Mouse (Mus musculus) CH12.LX (cell line): ENCODE results near the gene Uap1l1. TPM values are rescaled to one million over a fixed set of nuclear protein-coding genes. Genes with fewer than 3 reads are reported as not detected.

ENCODE experiments used
- DNase-seq: peaks from one replicate; pipeline ENCODE4 v3.0.0-alpha.2; 2013; ENCODE audit errors: extremely low read depth
- H3K27ac ChIP-seq: 2 replicates; pipeline ENCODE4 v1.5.1; 2012; ENCODE audit warnings: low read depth, mild to moderate bottlenecking, control low read depth, moderate library complexity; ENCODE audit not compliant: insufficient read depth
- H3K27me3 ChIP-seq: replicated peaks from 2 replicates; pipeline ENCODE3; 2012; ENCODE audit warnings: inconsistent platforms
- H3K36me3 ChIP-seq, 2 experiments: replicated peaks in 1 of 2; 2 replicates each; pipeline versions ENCODE3 to v1.6.1; 2012; ENCODE audit warnings: inconsistent platforms in 1 of 2, low read length in 1 of 2, mild to moderate bottlenecking in 1 of 2, mixed read lengths in 1 of 2, moderate library complexity in 1 of 2; ENCODE audit not compliant: control insufficient read depth in 1 of 2, insufficient read depth in 1 of 2
- H3K4me1 ChIP-seq, 2 experiments: 2 replicates each; pipeline ENCODE4 v1.6.1; 2012; ENCODE audit warnings: inconsistent platforms in 1 of 2, moderate library complexity in 1 of 2; ENCODE audit not compliant: insufficient read depth in 2 of 2, control insufficient read depth in 1 of 2
- H3K4me2 ChIP-seq: 2 replicates; pipeline ENCODE4 v1.6.1; 2012; ENCODE audit warnings: low read depth, mild to moderate bottlenecking, control low read depth; ENCODE audit not compliant: poor library complexity, insufficient read depth, severe bottlenecking
- H3K4me3 ChIP-seq, 3 experiments: fragments of 150-350 bp in 1 of 3; sonication (generic) in 1 of 3; replicated peaks in 1 of 3; 2 replicates each; pipeline versions ENCODE3 to v1.5.1; 2011 to 2012; ENCODE audit warnings: low read depth in 2 of 3, low read length in 2 of 3, mild to moderate bottlenecking in 2 of 3, moderate library complexity in 2 of 3, control low read depth in 1 of 3, improper control_type of control experiment in 1 of 3, inconsistent platforms in 1 of 3, mixed read lengths in 1 of 3; ENCODE audit not compliant: poor library complexity in 1 of 3
- H3K79me2 ChIP-seq: replicated peaks from 2 replicates; pipeline ENCODE4 v1.6.1; 2012; ENCODE audit warnings: mild to moderate bottlenecking, moderate library complexity; ENCODE audit not compliant: control insufficient read depth, poor library complexity, insufficient read depth, severe bottlenecking; ENCODE audit errors: extremely low read depth
- H3K9ac ChIP-seq: 2 replicates; pipeline ENCODE4 v1.6.1; 2012; ENCODE audit warnings: low read depth, mild to moderate bottlenecking, control low read depth, moderate library complexity; ENCODE audit not compliant: insufficient read depth
- H3K9me3 ChIP-seq: replicated peaks from 2 replicates; pipeline ENCODE3; 2012; ENCODE audit warnings: low read length, inconsistent platforms, mixed read lengths
- CHD1 ChIP-seq: IDR thresholded peaks from 2 replicates; pipeline ENCODE4 v1.6.1; 2012; ENCODE audit warnings: low read depth, low read length, improper control_type of control experiment, inconsistent platforms
- E2F4 ChIP-seq: IDR thresholded peaks from 2 replicates; pipeline ENCODE4 v1.6.1; 2011; ENCODE audit warnings: low read depth, low read length, improper control_type of control experiment; ENCODE audit not compliant: insufficient replicate concordance
- ELF1 ChIP-seq: IDR thresholded peaks from 2 replicates; pipeline ENCODE4 v1.6.1; 2014; ENCODE audit warnings: low read depth, mild to moderate bottlenecking, inconsistent platforms, low read length, improper control_type of control experiment
- EP300 ChIP-seq: IDR thresholded peaks from 2 replicates; pipeline ENCODE4 v1.6.1; 2011; ENCODE audit warnings: low read length, improper control_type of control experiment
- GABPA ChIP-seq: IDR thresholded peaks from 2 replicates; pipeline ENCODE4 v1.6.1; 2012; ENCODE audit warnings: low read depth, low read length, improper control_type of control experiment, inconsistent platforms; ENCODE audit not compliant: insufficient replicate concordance
- HCFC1 ChIP-seq: IDR thresholded peaks from 2 replicates; pipeline ENCODE4 v1.6.1; 2012; ENCODE audit warnings: low read depth, mild to moderate bottlenecking, inconsistent platforms, low read length, improper control_type of control experiment
- IRF4 ChIP-seq: IDR thresholded peaks from 2 replicates; pipeline ENCODE4 v1.6.1; 2014; ENCODE audit warnings: low read depth, mild to moderate bottlenecking, inconsistent platforms, low read length, improper control_type of control experiment
- JUN ChIP-seq: IDR thresholded peaks from 2 replicates; pipeline ENCODE4 v1.6.1; 2011; ENCODE audit warnings: low read depth, mild to moderate bottlenecking, low read length, improper control_type of control experiment, moderate library complexity; ENCODE audit not compliant: insufficient read depth
- JUND ChIP-seq: conservative IDR thresholded peaks from 2 replicates; pipeline ENCODE4 v1.6.1; 2011; ENCODE audit warnings: low read depth, low read length, improper control_type of control experiment
- KAT2A ChIP-seq: IDR thresholded peaks from 2 replicates; pipeline ENCODE4 v1.6.1; 2012; ENCODE audit warnings: low read length, improper control_type of control experiment, inconsistent platforms; ENCODE audit not compliant: insufficient replicate concordance
- MAFK ChIP-seq: IDR thresholded peaks from 2 replicates; pipeline ENCODE4 v1.6.1; 2011; ENCODE audit warnings: low read length, improper control_type of control experiment; ENCODE audit not compliant: insufficient replicate concordance
- MAX ChIP-seq: IDR thresholded peaks from 2 replicates; pipeline ENCODE4 v1.6.1; 2011; ENCODE audit warnings: low read length, improper control_type of control experiment
- MAZ ChIP-seq: IDR thresholded peaks from 2 replicates; pipeline ENCODE4 v1.6.1; 2012; ENCODE audit warnings: low read depth, mild to moderate bottlenecking, inconsistent platforms, low read length, improper control_type of control experiment, moderate library complexity
- MEF2A ChIP-seq: IDR thresholded peaks from 2 replicates; pipeline ENCODE4 v1.6.1; 2014; ENCODE audit warnings: low read depth, mild to moderate bottlenecking, inconsistent platforms, low read length, improper control_type of control experiment, borderline replicate concordance
- MXI1 ChIP-seq: IDR thresholded peaks from 2 replicates; pipeline ENCODE4 v1.6.1; 2011; ENCODE audit warnings: mild to moderate bottlenecking, low read depth, low read length, improper control_type of control experiment
- MYC ChIP-seq: IDR thresholded peaks from 2 replicates; pipeline ENCODE4 v1.6.1; 2011; ENCODE audit warnings: low read depth, mild to moderate bottlenecking, improper control_type of control experiment, low read length
- NELFE ChIP-seq: IDR thresholded peaks from 2 replicates; pipeline ENCODE4 v1.6.1; 2011; ENCODE audit warnings: low read depth, low read length, improper control_type of control experiment
- NRF1 ChIP-seq: IDR thresholded peaks from 2 replicates; pipeline ENCODE4 v1.6.1; 2014; ENCODE audit warnings: low read depth, mild to moderate bottlenecking, inconsistent platforms, low read length, improper control_type of control experiment, moderate library complexity
- PAX5 ChIP-seq: IDR thresholded peaks from 2 replicates; pipeline ENCODE4 v1.6.1; 2012; ENCODE audit warnings: low read length, inconsistent platforms, mixed read lengths
- RAD21 ChIP-seq: IDR thresholded peaks from 2 replicates; pipeline ENCODE4 v1.6.1; 2011; ENCODE audit warnings: low read depth, mild to moderate bottlenecking, low read length, improper control_type of control experiment, moderate library complexity
- RCOR1 ChIP-seq: conservative IDR thresholded peaks from 2 replicates; pipeline ENCODE4 v1.6.1; 2012; ENCODE audit warnings: low read depth, mild to moderate bottlenecking, inconsistent platforms, low read length, improper control_type of control experiment
- SIN3A ChIP-seq: IDR thresholded peaks from 2 replicates; pipeline ENCODE4 v1.6.1; 2012; ENCODE audit warnings: low read length, improper control_type of control experiment, inconsistent platforms
- SMC3 ChIP-seq: IDR thresholded peaks from 2 replicates; pipeline ENCODE4 v1.6.1; 2011; ENCODE audit warnings: low read depth, low read length, improper control_type of control experiment
- TBP ChIP-seq: conservative IDR thresholded peaks from 2 replicates; pipeline ENCODE4 v1.6.1; 2011; ENCODE audit warnings: low read depth, low read length, improper control_type of control experiment
- UBTF ChIP-seq: IDR thresholded peaks from 2 replicates; pipeline ENCODE4 v1.6.1; 2012; ENCODE audit warnings: low read depth, mild to moderate bottlenecking, inconsistent platforms, low read length, improper control_type of control experiment, moderate library complexity
- USF1 ChIP-seq: IDR thresholded peaks from 2 replicates; pipeline ENCODE4 v1.6.1; 2014; ENCODE audit warnings: low read depth, mild to moderate bottlenecking, inconsistent platforms, low read length, improper control_type of control experiment
- ZC3H11A ChIP-seq: IDR thresholded peaks from 2 replicates; pipeline ENCODE4 v1.6.1; 2012; ENCODE audit warnings: low read depth, mild to moderate bottlenecking, inconsistent platforms, low read length, improper control_type of control experiment
- ZKSCAN1 ChIP-seq: IDR thresholded peaks from 2 replicates; pipeline ENCODE4 v1.6.1; 2012; ENCODE audit warnings: low read depth, inconsistent platforms, low read length, improper control_type of control experiment, borderline replicate concordance
- ZNF384 ChIP-seq: IDR thresholded peaks from 2 replicates; pipeline ENCODE4 v1.6.1; 2012; ENCODE audit warnings: low read depth, low read length, improper control_type of control experiment, inconsistent platforms
- dilution Hi-C: fragments of 300-500 bp; cut with MboI; formaldehyde crosslinking; loops from 2 replicates; pipeline ENCODE4 v1.14.3; 2020; ENCODE audit warnings: low sequenced_read_pairs; ENCODE audit not compliant: extremely low pct_unique_long_range_greater_than_20kb, extremely low pct_ligation_motif_present
- in situ Hi-C: fragments of 300-500 bp; cut with MboI; formaldehyde crosslinking; loops from 3 replicates; pipeline ENCODE4 v1.14.3; 2019; ENCODE audit warnings: low sequenced_read_pairs, low pct_ligation_motif_present, low pct_unique_long_range_greater_than_20kb, mixed read lengths
- polyA plus RNA-seq: library from polyadenylated mRNA; unstranded; fragments of >175 nt; gene quantifications from 2 replicates; pipeline ENCODE4 v1.2.1, GENCODE M21; 2012; ENCODE audit warnings: low read depth; ENCODE audit not compliant: insufficient read length
- total RNA-seq, 2 experiments: library from RNA; depleted of rRNA; stranded (reverse); fragments of 300-350 nt in 1 of 2; fragments of >200 nt in 1 of 2; gene quantifications; 2 replicates each; pipeline ENCODE4 v1.2.3; 2012 to 2014

The Uap1l1 gene
- total and polyA plus RNA-seq, 3 experiments: 4.3 to 30.8 (median 14.5) TPM

GRCm38 (mm10) chr2:25402972-25403601 lies 37.6 kb upstream of the Uap1l1 start:
- Histone ChIP-seq H3K36me3 (no peaks in the 10 kb centered on the region), H3K4me2 (peak overlapping the region; percentile 63), H3K27me3 (peaks cover 93% of the 10 kb centered on the region), H3K4me1 (no peaks in the 10 kb centered on the region)
- in situ Hi-C loops: loop anchor here (5.0 kb wide), 1 partner anchor 36 kb away; the partner anchor contains the start of gene Uap1l1
- TF ChIP-seq SMC3: no peak
- TF ChIP-seq CHD1: no peak
- TF ChIP-seq NRF1: peak; percentile 74
- TF ChIP-seq MAZ: no peak
- TF ChIP-seq MXI1: 0 out of 2 replicates have a peak, but pooled peaks have one; percentile 34
- peak; percentile 64; the same call in 1 of the 2 replicates for TF ChIP-seq UBTF
- TF ChIP-seq MAX: no peak
- TF ChIP-seq, all 38 proteins: peak for 3
- Histone ChIP-seq H3K27ac (no peak overlapping the region), H3K9ac (no peak overlapping the region; the same call in 1 of the 2 replicates), H3K4me3 (peak overlapping the region in 1 of 3 experiments; percentile 64), H3K79me2 (no peaks in the 10 kb centered on the region), H3K9me3 (no peaks in the 10 kb centered on the region)
- DNase-seq: no peak
- dilution Hi-C loops: no loop called here

GRCm38 (mm10) chr2:25402377-25402971 lies 37.0 kb upstream of the Uap1l1 start:
- H3K4me1 ChIP-seq: no peaks in the 10 kb centered on the region
- no peak overlapping the region for H3K27ac ChIP-seq
- in situ Hi-C loops: loop anchor here (5.0 kb wide), 1 partner anchor 35 kb away; the partner anchor contains the start of gene Uap1l1
- no peaks in the 10 kb centered on the region for H3K9me3 ChIP-seq
- peak overlapping the region; percentile 63 for H3K4me2 ChIP-seq
- H3K79me2 ChIP-seq: no peaks in the 10 kb centered on the region
- H3K4me3 ChIP-seq: peak overlapping the region in 1 of 3 experiments; percentile 64
- H3K9ac ChIP-seq: no peak overlapping the region
- DNase-seq: peak; percentile 89
- dilution Hi-C loops: no loop called here
- H3K27me3 ChIP-seq: peaks cover 93% of the 10 kb centered on the region
- H3K36me3 ChIP-seq: no peaks in the 10 kb centered on the region
- TF ChIP-seq USF1 (no peak), MAFK (no peak), JUN (no peak), JUND (no peak), GABPA (no peak), MAZ (no peak), NELFE (no peak), TBP (no peak), ZNF384 (no peak), IRF4 (peak; percentile 26; the same call in 1 of the 2 replicates), MEF2A (no peak), MXI1 (peak; percentile 95), ZKSCAN1 (no peak), SMC3 (peak; percentile 79), MYC (no peak), E2F4 (no peak), MAX (no peak), EP300 (no peak), SIN3A (peak; percentile 100), RAD21 (peak; percentile 67), ELF1 (0 out of 2 replicates have a peak, but pooled peaks have one; percentile 24), KAT2A (no peak), NRF1 (no peak), RCOR1 (no peak), ZC3H11A (no peak), HCFC1 (no peak), PAX5 (no peak)
